Mouse (Mus musculus): ENCODE data around the gene B4galt3. TPM values are rescaled to one million over a fixed set of nuclear protein-coding genes. Genes with fewer than 3 reads are reported as not detected.

The B4galt3 gene
- total RNA-seq, 4 experiments from 2014 or later = 8.7 to 14.1 (median 10.9) TPM

Other genes with a start within 250 kb of the B4galt3 start
- 1 to 10 TPM in 3 of 4 experiments, under 1 TPM in 1; 0.73 to 1.8 (median 1.4) TPM for gene Fcgr3, start 205.4 kb upstream of the B4galt3 start, total RNA-seq (2022)
- 1 to 10 TPM in 3 of 4 experiments, under 1 TPM in 1; 0.56 to 1.3 (median 1.2) TPM for gene Cfap126, start 156.4 kb upstream of the B4galt3 start, total RNA-seq (2022)
- gene Sdhc, start 119.7 kb upstream of the B4galt3 start, total RNA-seq (2022) = 100 to 1,000 TPM; 597 to 760 (median 703) TPM
- gene Mpz, start 119.6 kb upstream of the B4galt3 start, total RNA-seq (2022) = 10 to 100 TPM in 3 of 4 experiments, 1 to 10 TPM in 1; 5.2 to 26.1 (median 16.9) TPM
- 10 to 100 TPM; 40.2 to 94.7 (median 71.0) TPM for gene Pcp4l1, start 74.1 kb upstream of the B4galt3 start, total RNA-seq (2022)
- under 1 TPM in 1 of 4 experiments, not detected in 3; 0.21 TPM for gene Nr1i3, start 56.4 kb upstream of the B4galt3 start, total RNA-seq (2022)
- 10 to 100 TPM; 46.4 to 50.9 (median 50.4) TPM for gene Tomm40l, start 47.8 kb upstream of the B4galt3 start, total RNA-seq (2022)
- 1 to 10 TPM in 2 of 4 experiments, not detected in 2; 1.5 to 6.1 TPM for gene Apoa2, start 45.3 kb upstream of the B4galt3 start, total RNA-seq (2022)
- gene Fcer1g, start 36.0 kb upstream of the B4galt3 start, total RNA-seq (2022) = 1 to 10 TPM in 3 of 4 experiments, under 1 TPM in 1; 0.85 to 3.1 (median 2.3) TPM
- gene Adamts4, start 19.9 kb upstream of the B4galt3 start, total RNA-seq (2022) = under 1 TPM in 2 of 4 experiments, not detected in 2; 0.09 to 0.36 TPM
- 100 to 1,000 TPM; 830 to 997 (median 868) TPM for gene Ndufs2, start 18.9 kb upstream of the B4galt3 start, total RNA-seq (2022)
- gene Ppox, start 10.9 kb downstream of the B4galt3 start, total RNA-seq (2022) = 10 to 100 TPM in 2 of 4 experiments, 1 to 10 TPM in 2; 7.3 to 10.7 (median 9.0) TPM
- 10 to 100 TPM; 15.3 to 19.3 (median 16.2) TPM for gene Usp21, start 17.7 kb downstream of the B4galt3 start, total RNA-seq (2022)
- gene Ufc1, start 24.7 kb downstream of the B4galt3 start, total RNA-seq (2022) = 100 to 1,000 TPM; 102 to 110 (median 106) TPM
- 10 to 100 TPM; 31.9 to 39.7 (median 37.3) TPM for gene Dedd, start 58.8 kb downstream of the B4galt3 start, total RNA-seq (2022)
- 10 to 100 TPM; 25.6 to 30.3 (median 29.0) TPM for gene Nit1, start 75.3 kb downstream of the B4galt3 start, total RNA-seq (2022)
- 100 to 1,000 TPM in 2 of 4 experiments, 10 to 100 TPM in 2; 46.7 to 104 (median 77.5) TPM for gene Pfdn2, start 75.3 kb downstream of the B4galt3 start, total RNA-seq (2022)
- not detected for gene Klhdc9, start 90.5 kb downstream of the B4galt3 start, total RNA-seq (2022)
- gene Nectin4, start 99.8 kb downstream of the B4galt3 start, total RNA-seq (2022) = not detected
- under 1 TPM; 0.34 to 0.63 (median 0.44) TPM for gene Arhgap30, start 118.6 kb downstream of the B4galt3 start, total RNA-seq (2022)
- gene Usf1, start 141.0 kb downstream of the B4galt3 start, total RNA-seq (2022) = 10 to 100 TPM; 29.3 to 35.5 (median 33.0) TPM
- gene Tstd1, start 148.5 kb downstream of the B4galt3 start, total RNA-seq (2022) = under 1 TPM in 2 of 4 experiments, not detected in 2; 0.51 to 0.58 TPM
- gene F11r, start 167.2 kb downstream of the B4galt3 start, total RNA-seq (2022) = 1 to 10 TPM; 3.6 to 5.9 (median 4.2) TPM
- 1 to 10 TPM in 3 of 4 experiments, under 1 TPM in 1; 0.90 to 1.3 (median 1.2) TPM for gene Alyref2, start 233.2 kb downstream of the B4galt3 start, total RNA-seq (2022)

Measured in gastrocnemius, adult 8-10 months (tissue).